Mouse (Mus musculus) stomach, postnatal 0 days (tissue): ENCODE data around the gene Baz1a. TPM values are rescaled to one million over a fixed set of nuclear protein-coding genes. Genes with fewer than 3 reads are reported as not detected.

Source experiments
- ATAC-seq: fragments of 200-750 bp; cut with Nextera tagmentation; 2 replicates; pipeline ENCODE4 v1.8.0; 2017; ENCODE audit not compliant: low FRiP score, low TSS enrichment
- DNase-seq: peaks from one replicate; pipeline ENCODE4 v3.0.0-alpha.2; 2016; ENCODE audit warnings: low spot score
- H3K27ac ChIP-seq: fragments of 300-500 bp; sonication (generic); replicated peaks from 2 replicates; pipeline ENCODE4 v1.5.1; 2014; ENCODE audit warnings: mild to moderate bottlenecking, control low read depth
- H3K27me3 ChIP-seq: fragments of 300-500 bp; sonication (generic); 2 replicates; pipeline ENCODE4 v1.6.1; 2014; ENCODE audit warnings: low read length; ENCODE audit not compliant: control insufficient read depth, insufficient read depth
- H3K36me3 ChIP-seq: fragments of 300-500 bp; sonication (generic); 2 replicates; pipeline ENCODE4 v1.6.1; 2014; ENCODE audit warnings: low read length, mixed read lengths; ENCODE audit not compliant: control insufficient read depth, insufficient read depth
- H3K4me1 ChIP-seq: fragments of 300-500 bp; sonication (generic); replicated peaks from 2 replicates; pipeline ENCODE4 v1.6.1; 2014; ENCODE audit warnings: antibody characterized with exemption; ENCODE audit not compliant: control insufficient read depth, insufficient read depth
- H3K4me2 ChIP-seq: fragments of 300-500 bp; sonication (generic); replicated peaks from 2 replicates; pipeline ENCODE4 v1.6.1; 2014; ENCODE audit warnings: low read depth, mild to moderate bottlenecking, control low read depth, moderate library complexity
- H3K4me3 ChIP-seq: fragments of 300-500 bp; sonication (generic); 2 replicates; pipeline ENCODE4 v1.5.1; 2014; ENCODE audit warnings: low read depth, low read length, control low read depth
- H3K9ac ChIP-seq: fragments of 300-500 bp; sonication (generic); 2 replicates; pipeline ENCODE4 v1.6.1; 2014; ENCODE audit warnings: mild to moderate bottlenecking, low read length, control low read depth, mixed read lengths
- H3K9me3 ChIP-seq: fragments of 300-500 bp; sonication (generic); 2 replicates; pipeline ENCODE4 v1.6.1; 2016; ENCODE audit warnings: low read length; ENCODE audit not compliant: control insufficient read depth
- CTCF ChIP-seq: IDR thresholded peaks from 2 replicates; pipeline ENCODE4 v1.5.1; 2016; ENCODE audit warnings: antibody characterized with exemption, low read depth, mild to moderate bottlenecking, moderate library complexity
- EP300 ChIP-seq: optimal IDR thresholded peaks from 2 replicates; pipeline ENCODE3; 2016; ENCODE audit warnings: antibody characterized with exemption
- WGBS: fragments of 180-500 bp; shearing (Covaris S2); extraction: QIAGEN DNeasy Blood & Tissue Kit; methylation state at CpG from one replicate; pipeline ENCODE4 v1.1.7; 2014; 5-methylcytosine and 5-hydroxymethylcytosine counted together
- polyA plus RNA-seq: library from polyadenylated mRNA; unstranded; fragments of >200 nt; fragmentation: Nextera tagmentation; extraction: Ambion mirVana; gene quantifications from 2 replicates; pipeline ENCODE4 v1.2.1, GENCODE M21; 2015

Gene Baz1a
- polyA plus RNA-seq, 1 experiment from 2014 or later = 14.0 TPM

DNA sequence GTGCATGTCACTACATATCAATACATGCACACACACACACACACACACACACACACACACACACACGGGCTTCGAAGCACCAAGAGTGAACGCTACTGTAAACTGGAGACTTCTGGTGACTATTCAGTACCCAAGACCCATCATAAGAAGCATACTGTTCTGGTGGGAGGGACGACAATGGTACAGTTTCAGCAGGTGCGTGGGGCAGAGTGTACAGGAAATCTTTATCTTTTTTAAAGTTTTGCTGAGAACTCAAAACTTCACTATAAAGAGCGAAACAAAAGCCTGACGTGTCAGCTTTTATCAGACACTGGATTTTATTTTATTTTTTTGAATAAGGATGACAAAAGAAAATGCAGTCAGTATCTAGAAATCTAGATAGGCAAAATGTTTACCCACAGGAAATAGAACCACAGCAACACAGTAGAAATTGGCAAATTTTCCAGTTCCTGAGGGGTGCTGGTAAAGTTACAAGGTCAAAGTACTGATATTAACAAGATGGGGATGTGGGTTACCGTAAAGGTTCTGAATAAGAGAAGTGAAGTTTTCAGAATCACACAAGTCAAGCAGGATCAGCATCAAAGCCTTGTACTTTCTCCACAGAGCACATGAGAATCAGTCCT lies 35.7 kb upstream of the Baz1a start:
- TF ChIP-seq EP300 = no peak
- TF ChIP-seq CTCF = no peak
- Histone ChIP-seq H3K27ac (no peak overlapping the region), H3K36me3 (peaks cover 6% of the 10 kb centered on the region; the same call in 1 of the 2 replicates), H3K4me2 (no peak overlapping the region), H3K4me1 (no peaks in the 10 kb centered on the region), H3K4me3 (no peak overlapping the region), H3K27me3 (no peaks in the 10 kb centered on the region), H3K9me3 (no peaks in the 10 kb centered on the region), H3K9ac (no peak overlapping the region)
- ATAC-seq (no peak), DNase-seq (no peak)
- WGBS = 92% methylated on average over 8 of the region's 8 CpGs

DNA sequence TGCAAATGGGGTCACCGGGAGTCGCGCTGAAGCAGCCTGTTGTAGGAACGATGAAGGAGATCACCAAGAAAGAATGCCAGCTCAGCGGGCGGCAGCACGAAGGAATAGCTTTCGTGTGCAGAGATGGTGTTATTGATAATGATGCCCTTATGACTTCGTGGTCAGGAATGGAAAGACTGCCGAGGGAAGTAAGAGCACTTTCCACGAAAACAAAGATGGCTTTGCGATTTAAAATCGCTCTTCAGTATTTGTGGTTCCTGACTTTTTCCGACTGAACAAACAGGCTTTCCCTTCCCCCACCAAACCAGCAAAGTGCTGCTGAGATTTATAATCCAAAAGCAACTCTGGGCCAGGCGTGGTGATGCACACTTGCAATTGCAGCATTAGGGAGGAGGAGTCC lies 26.9 kb upstream of the Baz1a start:
- 75% methylated on average over 15 of the region's 15 CpGs for WGBS
- no peaks in the 10 kb centered on the region for H3K4me1 ChIP-seq
- H3K4me3 ChIP-seq = no peak overlapping the region
- 0 out of 2 replicates have a peak, but pooled peaks cover 4% of the 10 kb centered on the region for H3K36me3 ChIP-seq
- no peak for ATAC-seq
- no peak for DNase-seq
- H3K9ac ChIP-seq = no peak overlapping the region
- H3K9me3 ChIP-seq = no peaks in the 10 kb centered on the region
- TF ChIP-seq EP300 (no peak), CTCF (no peak)
- H3K27me3 ChIP-seq = no peaks in the 10 kb centered on the region
- H3K27ac ChIP-seq = no peak overlapping the region
- no peak overlapping the region for H3K4me2 ChIP-seq

GRCm38 (mm10) chr12:55027088-55027487 lies 12.9 kb upstream of the Baz1a start:
- Histone ChIP-seq H3K36me3 (no peaks in the 10 kb centered on the region), H3K4me3 (no peak overlapping the region), H3K4me1 (no peaks in the 10 kb centered on the region), H3K4me2 (no peak overlapping the region), H3K27me3 (no peaks in the 10 kb centered on the region), H3K9ac (no peak overlapping the region), H3K9me3 (no peaks in the 10 kb centered on the region), H3K27ac (no peak overlapping the region)
- no peak for TF ChIP-seq CTCF
- no peak for TF ChIP-seq EP300
- ATAC-seq (no peak; the same call in 1 of the 2 replicates), DNase-seq (no peak)
- 25% methylated on average over 3 of the region's 3 CpGs for WGBS

GRCm38 (mm10) chr12:55023284-55023683 lies 9.1 kb upstream of the Baz1a start:
- H3K4me2 ChIP-seq = no peak overlapping the region
- no peak overlapping the region for H3K4me3 ChIP-seq
- DNase-seq (no peak), ATAC-seq (no peak)
- TF ChIP-seq EP300 (no peak), CTCF (no peak)
- no peaks in the 10 kb centered on the region for H3K36me3 ChIP-seq
- 62% methylated on average over 2 of the region's 2 CpGs for WGBS
- no peaks in the 10 kb centered on the region for H3K4me1 ChIP-seq
- no peak overlapping the region for H3K9ac ChIP-seq
- H3K9me3 ChIP-seq = no peaks in the 10 kb centered on the region
- H3K27ac ChIP-seq = no peak overlapping the region
- no peaks in the 10 kb centered on the region for H3K27me3 ChIP-seq

GRCm38 (mm10) chr12:55019421-55019877 lies 5.3 kb upstream of the Baz1a start:
- H3K27me3 ChIP-seq = no peaks in the 10 kb centered on the region
- H3K4me2 ChIP-seq = no peak overlapping the region
- WGBS = 83% methylated on average over 7 of the region's 7 CpGs
- H3K9ac ChIP-seq = no peak overlapping the region
- no peaks in the 10 kb centered on the region for H3K36me3 ChIP-seq
- ATAC-seq (no peak), DNase-seq (no peak)
- H3K9me3 ChIP-seq = no peaks in the 10 kb centered on the region
- H3K4me1 ChIP-seq = no peaks in the 10 kb centered on the region
- H3K4me3 ChIP-seq = no peak overlapping the region
- TF ChIP-seq EP300 (no peak), CTCF (no peak)
- no peak overlapping the region for H3K27ac ChIP-seq

- DNase-seq (no peak), ATAC-seq (no peak)
- Histone ChIP-seq H3K9me3 (no peaks in the 10 kb centered on the region), H3K27me3 (no peaks in the 10 kb centered on the region), H3K4me2 (no peak overlapping the region), H3K4me3 (no peak overlapping the region), H3K9ac (no peak overlapping the region), H3K4me1 (no peaks in the 10 kb centered on the region), H3K36me3 (no peaks in the 10 kb centered on the region), H3K27ac (no peak overlapping the region)
- WGBS = 74% methylated on average over 9 of the region's 9 CpGs
- no peak for TF ChIP-seq EP300
- TF ChIP-seq CTCF = no peak
Observed at GRCm38 (mm10) chr12:55017119-55017721, 3.1 kb upstream of the Baz1a start.
